Mouse (Mus musculus): ENCODE measurements around the gene A730049H05Rik.

GRCm38 (mm10) chr6:92860285-92860912, 44.1 kb downstream of the A730049H05Rik start:
- no peak for TF ChIP-seq POLR2A (IDR thresholded peaks at IDR 0.05; ENCODE audit: borderline replicate concordance, extremely low read depth, insufficient read depth, insufficient read length, poor library complexity, severe bottlenecking)
- TF ChIP-seq CTCF (IDR thresholded peaks at IDR 0.05; ENCODE audit: borderline replicate concordance, extremely low read depth, insufficient read depth, insufficient read length) = no peak

All from brain, embryonic 14.5 days (tissue).